Mouse (Mus musculus) inflammation-experienced regulatory T-cells (primary cell): ENCODE data around the gene Ush1c. TPM values are rescaled to one million over a fixed set of nuclear protein-coding genes. Genes with fewer than 3 reads are reported as not detected.

Experiments
- polyA plus RNA-seq, 2 experiments: library from polyadenylated mRNA; unstranded; fragments of 100-300 nt; shearing (Covaris generic); gene quantifications; one replicate each; pipeline ENCODE4 v1.2.1; 2017

Gene Ush1c
- under 1 TPM in 1 of 2 experiments, not detected in 1; 0.27 TPM for polyA plus RNA-seq

GRCm38 (mm10) chr7:46238346-46238745 lies at the start of gene Ush1c:
TSS of gene Ush1c (minus strand) at chr7:46238503.

GRCm38 (mm10) chr7:46240696-46241095 lies 2.4 kb upstream of the Ush1c start, which contains the start of gene Otog:
TSS of gene Otog (plus strand) at chr7:46240987.

GRCm38 (mm10) chr7:46179431-46180275 lies 58.6 kb downstream of the Ush1c start, which contains the start of gene Abcc8:
TSS of gene Abcc8 (minus strand) at chr7:46180033.

Other genes with a start within 250 kb of the Ush1c start
- gene Abcc6, start 208.2 kb downstream of the Ush1c start, polyA plus RNA-seq: under 1 TPM in 1 of 2 experiments, not detected in 1; 0.21 TPM
- 10 to 100 TPM; 35.1 to 42.9 TPM for gene Nomo1, start 204.8 kb downstream of the Ush1c start, polyA plus RNA-seq
- not detected for gene Kcnj11, start 137.7 kb downstream of the Ush1c start, polyA plus RNA-seq
- gene Abcc8, start 58.5 kb downstream of the Ush1c start, polyA plus RNA-seq: 1 to 10 TPM in 1 of 2 experiments, under 1 TPM in 1; 0.23 to 1.7 TPM
- under 1 TPM in 1 of 2 experiments, not detected in 1; 0.42 TPM for gene Otog, start 2.5 kb upstream of the Ush1c start, polyA plus RNA-seq
- not detected for gene Myod1, start 138.0 kb upstream of the Ush1c start, polyA plus RNA-seq
- under 1 TPM in 1 of 2 experiments, not detected in 1; 0.41 TPM for gene Kcnc1, start 158.0 kb upstream of the Ush1c start, polyA plus RNA-seq